Mouse (Mus musculus): ENCODE results near the gene Vmn1r197.

DNA sequence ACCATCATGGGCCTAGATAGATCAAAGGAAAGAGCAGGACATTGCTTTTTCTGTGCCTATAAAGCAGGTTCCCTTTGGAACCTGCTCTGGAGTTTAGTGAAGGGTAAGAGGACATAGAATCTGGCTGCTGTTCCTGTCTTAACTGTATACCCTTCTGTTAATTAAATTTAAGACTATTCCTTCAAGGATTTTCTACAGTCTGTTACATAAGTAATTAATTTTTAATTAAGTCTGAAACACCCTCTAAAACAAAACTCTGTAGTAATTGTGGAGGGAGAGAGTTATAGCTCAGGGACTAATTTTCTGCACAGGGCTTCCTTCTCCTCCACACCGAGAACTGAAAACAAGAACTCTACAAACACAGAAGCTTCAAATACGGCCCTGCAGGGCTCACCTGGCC is 34.8 kb upstream of the Vmn1r197 start, which contains the start of gene Vmn1r196:
- TF ChIP-seq POLR2A (IDR thresholded peaks at IDR 0.05; ENCODE audit: extremely low read depth, insufficient read depth, low read length) (no peak), CTCF (IDR thresholded peaks at IDR 0.05; ENCODE audit: low read depth, low read length) (no peak)

Measured in liver, adult 2 months (tissue).